Mouse (Mus musculus) spleen, adult 2 months (tissue): ENCODE results near the gene Sphkap. TPM values are rescaled to one million over a fixed set of nuclear protein-coding genes. Genes with fewer than 3 reads are reported as not detected.

Experiments
- DNase-seq, 2 experiments: peaks; one replicate each; pipeline versions ENCODE4 v3.0.0 to v3.0.0-alpha.2; 2012 to 2021; ENCODE audit warnings: low spot score in 2 of 2, low read depth in 1 of 2
- H3K27ac ChIP-seq: fragments of 200-500 bp; 2 replicates; pipeline ENCODE4 v1.5.1; 2012; ENCODE audit warnings: low read length, inconsistent platforms; ENCODE audit not compliant: insufficient read depth
- H3K27me3 ChIP-seq: fragments of 200-500 bp; 2 replicates; pipeline ENCODE4 v1.6.1; 2012; ENCODE audit warnings: mild to moderate bottlenecking, moderate library complexity, low read length, inconsistent platforms; ENCODE audit not compliant: control insufficient read depth, insufficient read depth
- H3K36me3 ChIP-seq: fragments of 200-500 bp; 2 replicates; pipeline ENCODE4 v1.6.1; 2012; ENCODE audit warnings: mild to moderate bottlenecking, low read length, inconsistent platforms; ENCODE audit not compliant: control insufficient read depth, insufficient read depth
- H3K4me1 ChIP-seq: fragments of 200-500 bp; 2 replicates; pipeline ENCODE4 v1.6.1; 2011; ENCODE audit warnings: inconsistent platforms; ENCODE audit not compliant: control insufficient read depth, insufficient read depth, insufficient read length
- H3K4me3 ChIP-seq: fragments of 200-500 bp; 2 replicates; pipeline ENCODE4 v1.5.1; 2011; ENCODE audit warnings: mild to moderate bottlenecking, inconsistent platforms; ENCODE audit not compliant: insufficient read depth, insufficient read length; ENCODE audit errors: extremely low read depth
- CTCF ChIP-seq: fragments of 200-500 bp; IDR thresholded peaks from 2 replicates; pipeline ENCODE4 v1.5.1; 2011; ENCODE audit warnings: mild to moderate bottlenecking, inconsistent platforms; ENCODE audit not compliant: insufficient read depth, insufficient read length, insufficient replicate concordance; ENCODE audit errors: extremely low read depth
- POLR2A ChIP-seq: fragments of 200-500 bp; IDR thresholded peaks from 2 replicates; pipeline ENCODE4 v1.6.1; 2011; ENCODE audit warnings: low read depth, low read length, inconsistent platforms
- WGBS: fragments of 180-500 bp; shearing (Covaris S2); methylation state at CpG from one replicate; pipeline ENCODE4 v1.1.7; 2018; 5-methylcytosine and 5-hydroxymethylcytosine counted together
- polyA plus RNA-seq: library from polyadenylated mRNA; depleted of rRNA; stranded (reverse); fragments of >200 nt; gene quantifications from 2 replicates; pipeline ENCODE4 v1.2.3, GENCODE M21; 2012

Gene Sphkap
- polyA plus RNA-seq, 1 experiment, result not detected

GRCm38 (mm10) chr1:83345069-83345468, 62.9 kb downstream of the Sphkap start:
- H3K4me1 ChIP-seq, result no peaks in the 10 kb centered on the region
- no peak overlapping the region for H3K27ac ChIP-seq
- 69% methylated on average over 3 of the region's 3 CpGs for WGBS
- DNase-seq, result no peak
- H3K4me3 ChIP-seq, result no peak overlapping the region
- no peaks in the 10 kb centered on the region for H3K36me3 ChIP-seq
- no peak for TF ChIP-seq POLR2A
- no peak for TF ChIP-seq CTCF
- H3K27me3 ChIP-seq, result no peaks in the 10 kb centered on the region

GRCm38 (mm10) chr1:83342726-83343250, 65.2 kb downstream of the Sphkap start:
- H3K4me3 ChIP-seq, result no peak overlapping the region
- H3K36me3 ChIP-seq, result no peaks in the 10 kb centered on the region
- 88% methylated on average over 4 of the region's 4 CpGs for WGBS
- DNase-seq, result no peak
- H3K27me3 ChIP-seq, result no peaks in the 10 kb centered on the region
- H3K4me1 ChIP-seq, result no peaks in the 10 kb centered on the region
- no peak overlapping the region for H3K27ac ChIP-seq
- TF ChIP-seq CTCF, result no peak
- no peak for TF ChIP-seq POLR2A

GRCm38 (mm10) chr1:83339358-83339757, 68.6 kb downstream of the Sphkap start:
- TF ChIP-seq POLR2A, result no peak
- no peak for TF ChIP-seq CTCF
- Histone ChIP-seq H3K36me3 (no peaks in the 10 kb centered on the region), H3K4me3 (no peak overlapping the region), H3K27me3 (no peaks in the 10 kb centered on the region), H3K4me1 (no peaks in the 10 kb centered on the region), H3K27ac (no peak overlapping the region)
- 77% methylated on average over 3 of the region's 3 CpGs for WGBS
- no peak for DNase-seq

GRCm38 (mm10) chr1:83316917-83317316, 91.1 kb downstream of the Sphkap start:
- H3K4me3 ChIP-seq, result no peak overlapping the region
- H3K27me3 ChIP-seq, result no peaks in the 10 kb centered on the region
- no peak for DNase-seq
- no peak overlapping the region for H3K27ac ChIP-seq
- no peaks in the 10 kb centered on the region for H3K4me1 ChIP-seq
- WGBS, result 75% methylated on average over 4 of the region's 4 CpGs
- no peak for TF ChIP-seq POLR2A
- no peak for TF ChIP-seq CTCF
- no peaks in the 10 kb centered on the region for H3K36me3 ChIP-seq

- Histone ChIP-seq H3K27ac (no peak overlapping the region), H3K4me1 (no peaks in the 10 kb centered on the region), H3K27me3 (no peaks in the 10 kb centered on the region), H3K36me3 (no peaks in the 10 kb centered on the region), H3K4me3 (no peak overlapping the region)
- DNase-seq, result no peak
- 86% methylated on average over 9 of the region's 9 CpGs for WGBS
- TF ChIP-seq CTCF, result no peak
- TF ChIP-seq POLR2A, result no peak
These were observed 92.9 kb downstream of the Sphkap start for GRCm38 (mm10) chr1:83315146-83315545.

GRCm38 (mm10) chr1:83311607-83312295, 96.2 kb downstream of the Sphkap start:
- H3K27ac ChIP-seq, result no peak overlapping the region
- no peak overlapping the region for H3K4me3 ChIP-seq
- no peaks in the 10 kb centered on the region for H3K36me3 ChIP-seq
- H3K27me3 ChIP-seq, result no peaks in the 10 kb centered on the region
- WGBS, result 85% methylated on average over 6 of the region's 6 CpGs
- no peak for TF ChIP-seq POLR2A
- no peak for TF ChIP-seq CTCF
- H3K4me1 ChIP-seq, result no peaks in the 10 kb centered on the region
- no peak for DNase-seq
